Mouse (Mus musculus) embryonic facial prominence, embryonic 15.5 days (tissue): ENCODE measurements around the gene Evi5l. TPM values are rescaled to one million over a fixed set of nuclear protein-coding genes. Genes with fewer than 3 reads are reported as not detected.

Experiments
- ATAC-seq: fragments of 200-750 bp; cut with Nextera tagmentation; 2 replicates; pipeline ENCODE4 v1.8.0; 2017; ENCODE audit warnings: low read depth, moderate TSS enrichment; ENCODE audit not compliant: insufficient number of reproducible peaks, low FRiP score, low TSS enrichment
- H3K27ac ChIP-seq: fragments of 300-500 bp; sonication (generic); replicated peaks from 2 replicates; pipeline ENCODE4 v1.5.1; 2015; ENCODE audit warnings: mild to moderate bottlenecking, inconsistent platforms
- H3K27me3 ChIP-seq: fragments of 300-500 bp; sonication (generic); 2 replicates; pipeline ENCODE4 v1.6.1; 2015; ENCODE audit warnings: inconsistent platforms
- H3K36me3 ChIP-seq: fragments of 300-500 bp; sonication (generic); 2 replicates; pipeline ENCODE4 v1.6.1; 2015; ENCODE audit warnings: mild to moderate bottlenecking, inconsistent platforms
- H3K4me1 ChIP-seq: fragments of 300-500 bp; sonication (generic); 2 replicates; pipeline ENCODE4 v1.6.1; 2015; ENCODE audit warnings: inconsistent platforms
- H3K4me2 ChIP-seq: fragments of 300-500 bp; sonication (generic); replicated peaks from 2 replicates; pipeline ENCODE4 v1.6.1; 2015; ENCODE audit warnings: mild to moderate bottlenecking, inconsistent platforms
- H3K4me3 ChIP-seq: fragments of 300-500 bp; sonication (generic); replicated peaks from 2 replicates; pipeline ENCODE4 v1.5.1; 2015; ENCODE audit warnings: mild to moderate bottlenecking, inconsistent platforms
- H3K9ac ChIP-seq: fragments of 300-500 bp; sonication (generic); 2 replicates; pipeline ENCODE4 v1.6.1; 2015; ENCODE audit warnings: inconsistent platforms
- H3K9me3 ChIP-seq: fragments of 300-500 bp; sonication (generic); replicated peaks from 2 replicates; pipeline ENCODE4 v1.6.1; 2016; ENCODE audit warnings: inconsistent platforms
- WGBS: fragments of 180-500 bp; shearing (Covaris S2); methylation state at CpG from one replicate; pipeline ENCODE4 v1.1.7; 2015; 5-methylcytosine and 5-hydroxymethylcytosine counted together
- polyA plus RNA-seq: library from polyadenylated mRNA; unstranded; fragments of >200 nt; fragmentation: Nextera tagmentation; extraction: Ambion mirVana; gene quantifications from 2 replicates; pipeline ENCODE4 v1.2.1, GENCODE M21; 2015

Evi5l gene
- polyA plus RNA-seq, 1 experiment from 2014 or later, result 31.7 TPM

DNA sequence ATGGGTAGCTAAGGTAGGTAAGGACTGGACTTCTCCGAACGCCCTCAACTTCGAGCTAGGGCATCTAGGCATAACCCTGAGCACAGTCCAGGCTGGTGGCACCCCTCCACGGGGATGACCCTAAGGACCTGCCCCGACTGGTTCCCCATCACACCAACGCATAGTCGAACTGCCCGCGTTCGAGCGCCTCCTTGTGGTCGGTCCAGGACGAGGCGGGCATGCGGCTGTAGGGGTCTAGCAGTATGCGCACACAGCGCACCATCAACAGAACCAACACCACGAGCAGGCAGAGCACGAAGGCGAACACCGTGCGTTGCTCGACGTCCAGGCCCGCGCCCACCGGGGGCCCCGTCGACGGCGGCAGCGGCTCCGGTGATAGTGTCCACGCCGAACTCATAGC lies 91.9 kb downstream of the Evi5l start:
- Histone ChIP-seq H3K27ac (peak overlapping the region; percentile 83), H3K9me3 (no peaks in the 10 kb centered on the region), H3K4me1 (peaks cover 36% of the 10 kb centered on the region), H3K27me3 (no peaks in the 10 kb centered on the region), H3K4me2 (peak overlapping the region; percentile 87), H3K36me3 (peaks cover 57% of the 10 kb centered on the region), H3K9ac (peak overlapping the region; percentile 57), H3K4me3 (peak overlapping the region; percentile 74)
- 3% methylated on average over 35 of the region's 35 CpGs for WGBS
- peak; percentile 59 for ATAC-seq

DNA sequence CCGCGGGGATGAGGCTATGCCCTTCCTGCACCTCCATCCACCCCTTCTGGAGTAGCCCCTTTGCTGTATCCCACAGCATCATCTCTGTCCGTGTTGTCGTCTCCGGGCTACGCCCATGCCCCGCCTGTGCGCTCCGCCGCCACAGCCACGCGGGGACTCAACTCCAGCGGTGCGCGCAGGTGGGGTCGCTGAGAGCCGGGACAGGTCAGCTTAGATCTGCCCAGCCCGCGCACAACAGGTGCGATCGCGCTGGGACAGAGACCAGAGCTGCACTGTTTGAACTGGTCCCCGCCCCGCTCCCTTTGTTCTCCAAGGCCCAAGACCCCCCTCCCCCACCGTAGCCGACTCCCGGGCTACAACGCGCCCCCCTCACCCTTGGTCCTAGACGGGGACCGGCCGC lies 92.3 kb downstream of the Evi5l start:
- peak; percentile 79 for ATAC-seq
- H3K36me3 ChIP-seq, result peaks cover 62% of the 10 kb centered on the region
- H3K9me3 ChIP-seq, result no peaks in the 10 kb centered on the region
- H3K9ac ChIP-seq, result peak overlapping the region; percentile 57
- peak overlapping the region; percentile 83 for H3K27ac ChIP-seq
- peak overlapping the region; percentile 74 for H3K4me3 ChIP-seq
- peaks cover 33% of the 10 kb centered on the region for H3K4me1 ChIP-seq
- no peaks in the 10 kb centered on the region for H3K27me3 ChIP-seq
- peak overlapping the region; percentile 87 for H3K4me2 ChIP-seq
- under 1% methylated on average over 32 of the region's 32 CpGs for WGBS

DNA sequence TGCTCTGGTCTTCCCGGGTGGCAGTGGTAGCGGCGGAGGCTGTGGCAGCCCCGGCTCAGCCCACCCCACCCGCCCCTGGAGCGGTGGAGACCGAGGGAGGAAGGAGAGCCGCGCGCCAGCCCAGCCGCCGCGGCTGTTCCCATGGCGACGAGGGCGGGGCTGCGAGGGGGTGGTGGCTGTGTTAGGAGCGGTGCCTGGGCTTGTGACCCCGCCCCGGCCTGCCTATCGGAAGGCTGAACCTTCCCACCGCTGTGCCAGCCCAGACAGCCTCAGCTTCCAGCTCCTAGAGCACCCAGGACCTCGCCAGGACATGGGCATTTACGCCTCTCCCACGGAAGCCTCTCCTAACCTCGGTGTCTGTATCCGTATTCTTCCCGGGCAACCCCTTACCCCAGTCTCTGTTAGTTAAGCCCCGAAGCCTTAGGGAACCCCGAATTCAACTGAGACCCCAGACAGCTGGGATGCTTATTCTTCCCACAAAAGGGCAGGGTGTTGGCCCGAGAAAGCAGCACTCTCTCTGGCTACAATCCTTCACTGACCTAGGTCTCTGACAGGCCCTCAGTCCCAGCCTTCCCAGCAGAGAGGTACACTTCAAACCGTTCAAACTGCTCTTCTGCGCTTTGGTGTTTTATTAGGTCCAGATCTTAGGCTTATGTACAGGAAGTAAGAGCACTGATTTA lies 92.9 kb downstream of the Evi5l start, which contains the start of gene Ctxn1:
Gene Ctxn1 (minus strand): TSS at position 150 of the 680 bp plus-strand sequence.
- Histone ChIP-seq H3K9me3 (no peaks in the 10 kb centered on the region), H3K4me1 (peaks cover 28% of the 10 kb centered on the region), H3K36me3 (peaks cover 66% of the 10 kb centered on the region)

DNA sequence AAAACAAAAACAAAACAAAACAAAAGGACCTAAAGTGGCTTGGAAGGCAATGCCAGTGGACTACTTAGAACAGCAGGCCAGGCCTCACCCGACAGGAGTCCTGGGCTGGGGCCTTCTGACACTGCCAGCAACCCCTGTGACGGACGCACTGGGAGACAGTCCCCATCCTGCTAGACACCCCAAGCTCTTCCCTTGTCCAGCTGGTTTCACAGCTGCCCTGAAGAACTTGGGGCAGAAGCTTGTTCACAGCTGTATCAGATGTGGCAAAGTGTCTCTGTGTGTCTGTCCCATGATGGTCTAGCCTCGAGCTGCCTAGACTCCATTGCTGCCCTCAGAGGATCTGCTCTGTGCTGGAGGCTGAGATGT lies 93.4 kb downstream of the Evi5l start:
- H3K4me3 ChIP-seq, result no peak overlapping the region
- WGBS, result 75% methylated on average over 4 of the region's 4 CpGs

More for the DNA sequence above, 92.9 kb downstream of the Evi5l start, which contains the start of gene Ctxn1:
- H3K27ac ChIP-seq, result peak within 1 kb of the TSS; percentile 83
- H3K4me2 ChIP-seq, result peak within 1 kb of the TSS; percentile 87
- H3K9ac ChIP-seq, result peak within 1 kb of the TSS; percentile 57
- 4% methylated on average over 28 of the region's 33 CpGs for WGBS
- H3K4me3 ChIP-seq, result peak within 1 kb of the TSS; percentile 74
- ATAC-seq, result peak; percentile 93
- no peaks in the 10 kb centered on the region for H3K27me3 ChIP-seq

More for the DNA sequence above, 93.4 kb downstream of the Evi5l start:
- Histone ChIP-seq H3K27me3 (no peaks in the 10 kb centered on the region), H3K9me3 (no peaks in the 10 kb centered on the region), H3K9ac (no peak overlapping the region), H3K27ac (peak overlapping the region; percentile 83; the same call in 1 of the 2 replicates), H3K4me2 (no peak overlapping the region), H3K4me1 (peaks cover 26% of the 10 kb centered on the region), H3K36me3 (peaks cover 66% of the 10 kb centered on the region)
- no peak for ATAC-seq

Other genes with a start within 250 kb of the Evi5l start
- not detected in 2 replicates for gene Cd209b, start 239.7 kb upstream of the Evi5l start, polyA plus RNA-seq
- gene Cd209c, start 211.8 kb upstream of the Evi5l start, polyA plus RNA-seq, result 0.59 and 0.68 TPM in 2 replicates
- gene Cd209f, start 60.7 kb upstream of the Evi5l start, polyA plus RNA-seq, result not detected in 2 replicates
- gene Cd209g, start 32.5 kb upstream of the Evi5l start, polyA plus RNA-seq, result not detected in 2 replicates
- gene Prr36, start 50.9 kb downstream of the Evi5l start, polyA plus RNA-seq, result 1.9 and 2.5 TPM in 2 replicates
- 3.2 and 3.5 TPM in 2 replicates for gene Lrrc8e, start 60.3 kb downstream of the Evi5l start, polyA plus RNA-seq
- gene Map2k7, start 72.2 kb downstream of the Evi5l start, polyA plus RNA-seq, result 31.8 and 34.2 TPM in 2 replicates
- 1.1 and 1.4 TPM in 2 replicates for gene Gm49320, start 72.3 kb downstream of the Evi5l start, polyA plus RNA-seq
- 3.6 and 4.2 TPM in 2 replicates for gene Tgfbr3l, start 81.6 kb downstream of the Evi5l start, polyA plus RNA-seq
- gene Snapc2, start 86.5 kb downstream of the Evi5l start, polyA plus RNA-seq, result 58.6 and 59.9 TPM in 2 replicates
- 72.7 and 80.3 TPM in 2 replicates for gene Ctxn1, start 92.7 kb downstream of the Evi5l start, polyA plus RNA-seq
- 56.7 and 62.4 TPM in 2 replicates for gene Timm44, start 109.3 kb downstream of the Evi5l start, polyA plus RNA-seq
- gene Ccl25, start 158.6 kb downstream of the Evi5l start, polyA plus RNA-seq, result 14.8 and 16.8 TPM in 2 replicates
- gene Elavl1, start 158.8 kb downstream of the Evi5l start, polyA plus RNA-seq, result 209 and 213 TPM in 2 replicates